Mouse (Mus musculus): Measurements from ENCODE around the gene Gpt2. TPM values are rescaled to one million over a fixed set of nuclear protein-coding genes. Genes with fewer than 3 reads are reported as not detected.

Gene Gpt2
- polyA plus RNA-seq, 1 experiment from 2014 or later: 33.3 TPM

GRCm38 (mm10) chr8:85521332-85521731, 29.0 kb downstream of the Gpt2 start:
- no peak overlapping the region for H3K9ac ChIP-seq (ENCODE audit: low read depth, low read length)
- DNase-seq (ENCODE audit: low spot score) (no peak), ATAC-seq (ENCODE audit: low read depth) (no peak)
- H3K4me1 ChIP-seq (ENCODE audit: control insufficient read depth, insufficient read depth, low read length): no peaks in the 10 kb centered on the region
- no peak overlapping the region for H3K4me3 ChIP-seq (ENCODE audit: low read depth, low read length)
- H3K9me3 ChIP-seq (ENCODE audit: control insufficient read depth, low read length): no peaks in the 10 kb centered on the region
- H3K36me3 ChIP-seq (ENCODE audit: control insufficient read depth, insufficient read depth, low read length): peaks cover 76% of the 10 kb centered on the region
- no peak overlapping the region for H3K27ac ChIP-seq (replicated peaks; ENCODE audit: low read depth, low read length)
- WGBS: 91% methylated on average over 8 of the region's 8 CpGs
- no peak overlapping the region for H3K4me2 ChIP-seq (ENCODE audit: low read depth, low read length)
- H3K27me3 ChIP-seq (replicated peaks; ENCODE audit: control insufficient read depth, insufficient read depth, low read length): no peaks in the 10 kb centered on the region

GRCm38 (mm10) chr8:85524086-85524485, 31.7 kb downstream of the Gpt2 start:
- ATAC-seq (ENCODE audit: low read depth): no peak
- H3K27me3 ChIP-seq (replicated peaks; ENCODE audit: control insufficient read depth, insufficient read depth, low read length): no peaks in the 10 kb centered on the region
- WGBS: 96% methylated on average over 7 of the region's 7 CpGs
- H3K9me3 ChIP-seq (ENCODE audit: control insufficient read depth, low read length): no peaks in the 10 kb centered on the region
- peaks cover 59% of the 10 kb centered on the region for H3K36me3 ChIP-seq (ENCODE audit: control insufficient read depth, insufficient read depth, low read length)
- H3K4me2 ChIP-seq (ENCODE audit: low read depth, low read length): no peak overlapping the region
- no peak overlapping the region for H3K27ac ChIP-seq (replicated peaks; ENCODE audit: low read depth, low read length)
- no peak for DNase-seq (ENCODE audit: low spot score)
- no peak overlapping the region for H3K4me3 ChIP-seq (ENCODE audit: low read depth, low read length)
- no peaks in the 10 kb centered on the region for H3K4me1 ChIP-seq (ENCODE audit: control insufficient read depth, insufficient read depth, low read length)
- no peak overlapping the region for H3K9ac ChIP-seq (ENCODE audit: low read depth, low read length)

- ATAC-seq (ENCODE audit: low read depth) (no peak), DNase-seq (ENCODE audit: low spot score) (peak; percentile 65)
- Histone ChIP-seq H3K9ac (ENCODE audit: low read depth, low read length) (no peak overlapping the region), H3K9me3 (ENCODE audit: control insufficient read depth, low read length) (0 out of 2 replicates have a peak, but pooled peaks cover 5% of the 10 kb centered on the region), H3K4me3 (ENCODE audit: low read depth, low read length) (no peak overlapping the region), H3K27ac (replicated peaks; ENCODE audit: low read depth, low read length) (no peak overlapping the region), H3K27me3 (replicated peaks; ENCODE audit: control insufficient read depth, insufficient read depth, low read length) (no peaks in the 10 kb centered on the region), H3K4me2 (ENCODE audit: low read depth, low read length) (no peak overlapping the region), H3K36me3 (ENCODE audit: control insufficient read depth, insufficient read depth, low read length) (peaks cover 40% of the 10 kb centered on the region), H3K4me1 (ENCODE audit: control insufficient read depth, insufficient read depth, low read length) (no peaks in the 10 kb centered on the region)
- WGBS: 29% methylated on average over 6 of the region's 6 CpGs
Measured at GRCm38 (mm10) chr8:85526105-85526504, 33.7 kb downstream of the Gpt2 start.

GRCm38 (mm10) chr8:85528959-85529358, 36.6 kb downstream of the Gpt2 start:
- Histone ChIP-seq H3K27me3 (replicated peaks; ENCODE audit: control insufficient read depth, insufficient read depth, low read length) (no peaks in the 10 kb centered on the region), H3K4me1 (ENCODE audit: control insufficient read depth, insufficient read depth, low read length) (no peaks in the 10 kb centered on the region), H3K9ac (ENCODE audit: low read depth, low read length) (no peak overlapping the region), H3K4me3 (ENCODE audit: low read depth, low read length) (no peak overlapping the region), H3K9me3 (ENCODE audit: control insufficient read depth, low read length) (0 out of 2 replicates have a peak, but pooled peaks cover 5% of the 10 kb centered on the region), H3K27ac (replicated peaks; ENCODE audit: low read depth, low read length) (no peak overlapping the region), H3K4me2 (ENCODE audit: low read depth, low read length) (no peak overlapping the region), H3K36me3 (ENCODE audit: control insufficient read depth, insufficient read depth, low read length) (peaks cover 20% of the 10 kb centered on the region)
- no peak for ATAC-seq (ENCODE audit: low read depth)
- 72% methylated on average over 3 of the region's 3 CpGs for WGBS
- DNase-seq (ENCODE audit: low spot score): no peak

GRCm38 (mm10) chr8:85530717-85531116, 38.3 kb downstream of the Gpt2 start:
- H3K4me2 ChIP-seq (ENCODE audit: low read depth, low read length): no peak overlapping the region
- H3K27me3 ChIP-seq (replicated peaks; ENCODE audit: control insufficient read depth, insufficient read depth, low read length): no peaks in the 10 kb centered on the region
- H3K4me3 ChIP-seq (ENCODE audit: low read depth, low read length): no peak overlapping the region
- H3K36me3 ChIP-seq (ENCODE audit: control insufficient read depth, insufficient read depth, low read length): peaks cover 23% of the 10 kb centered on the region
- no peak overlapping the region for H3K9ac ChIP-seq (ENCODE audit: low read depth, low read length)
- H3K27ac ChIP-seq (replicated peaks; ENCODE audit: low read depth, low read length): no peak overlapping the region
- H3K9me3 ChIP-seq (ENCODE audit: control insufficient read depth, low read length): 0 out of 2 replicates have a peak, but pooled peaks cover 5% of the 10 kb centered on the region
- no peak for DNase-seq (ENCODE audit: low spot score)
- WGBS: 90% methylated on average over 1 of the region's 1 CpGs
- no peak for ATAC-seq (ENCODE audit: low read depth)
- no peaks in the 10 kb centered on the region for H3K4me1 ChIP-seq (ENCODE audit: control insufficient read depth, insufficient read depth, low read length)

- Histone ChIP-seq H3K36me3 (ENCODE audit: control insufficient read depth, insufficient read depth, low read length) (peaks cover 27% of the 10 kb centered on the region), H3K27me3 (replicated peaks; ENCODE audit: control insufficient read depth, insufficient read depth, low read length) (no peaks in the 10 kb centered on the region), H3K9ac (ENCODE audit: low read depth, low read length) (no peak overlapping the region), H3K4me3 (ENCODE audit: low read depth, low read length) (no peak overlapping the region), H3K4me2 (ENCODE audit: low read depth, low read length) (no peak overlapping the region), H3K4me1 (ENCODE audit: control insufficient read depth, insufficient read depth, low read length) (no peaks in the 10 kb centered on the region), H3K9me3 (ENCODE audit: control insufficient read depth, low read length) (0 out of 2 replicates have a peak, but pooled peaks cover 5% of the 10 kb centered on the region), H3K27ac (replicated peaks; ENCODE audit: low read depth, low read length) (no peak overlapping the region)
- ATAC-seq (ENCODE audit: low read depth) (no peak), DNase-seq (ENCODE audit: low spot score) (no peak)
- WGBS: 88% methylated on average over 3 of the region's 3 CpGs
Measured at GRCm38 (mm10) chr8:85531471-85531870, 39.1 kb downstream of the Gpt2 start.

GRCm38 (mm10) chr8:85532843-85533242, 40.5 kb downstream of the Gpt2 start:
- DNase-seq (ENCODE audit: low spot score): no peak
- H3K4me3 ChIP-seq (ENCODE audit: low read depth, low read length): no peak overlapping the region
- no peaks in the 10 kb centered on the region for H3K27me3 ChIP-seq (replicated peaks; ENCODE audit: control insufficient read depth, insufficient read depth, low read length)
- no peak overlapping the region for H3K27ac ChIP-seq (replicated peaks; ENCODE audit: low read depth, low read length)
- WGBS: 90% methylated on average over 4 of the region's 4 CpGs
- no peak for ATAC-seq (ENCODE audit: low read depth)
- H3K4me2 ChIP-seq (ENCODE audit: low read depth, low read length): no peak overlapping the region
- no peaks in the 10 kb centered on the region for H3K4me1 ChIP-seq (ENCODE audit: control insufficient read depth, insufficient read depth, low read length)
- no peak overlapping the region for H3K9ac ChIP-seq (ENCODE audit: low read depth, low read length)
- H3K36me3 ChIP-seq (ENCODE audit: control insufficient read depth, insufficient read depth, low read length): peaks cover 41% of the 10 kb centered on the region
- H3K9me3 ChIP-seq (ENCODE audit: control insufficient read depth, low read length): 0 out of 2 replicates have a peak, but pooled peaks cover 5% of the 10 kb centered on the region

GRCm38 (mm10) chr8:85533434-85533833, 41.1 kb downstream of the Gpt2 start:
- peaks cover 47% of the 10 kb centered on the region for H3K36me3 ChIP-seq (ENCODE audit: control insufficient read depth, insufficient read depth, low read length)
- no peaks in the 10 kb centered on the region for H3K4me1 ChIP-seq (ENCODE audit: control insufficient read depth, insufficient read depth, low read length)
- H3K9me3 ChIP-seq (ENCODE audit: control insufficient read depth, low read length): 0 out of 2 replicates have a peak, but pooled peaks cover 5% of the 10 kb centered on the region
- no peak overlapping the region for H3K9ac ChIP-seq (ENCODE audit: low read depth, low read length)
- 91% methylated on average over 2 of the region's 2 CpGs for WGBS
- no peak overlapping the region for H3K4me3 ChIP-seq (ENCODE audit: low read depth, low read length)
- ATAC-seq (ENCODE audit: low read depth): no peak
- H3K27ac ChIP-seq (replicated peaks; ENCODE audit: low read depth, low read length): no peak overlapping the region
- no peaks in the 10 kb centered on the region for H3K27me3 ChIP-seq (replicated peaks; ENCODE audit: control insufficient read depth, insufficient read depth, low read length)
- no peak overlapping the region for H3K4me2 ChIP-seq (ENCODE audit: low read depth, low read length)
- no peak for DNase-seq (ENCODE audit: low spot score)

GRCm38 (mm10) chr8:85534163-85534562, 41.8 kb downstream of the Gpt2 start:
- Histone ChIP-seq H3K27me3 (replicated peaks; ENCODE audit: control insufficient read depth, insufficient read depth, low read length) (no peaks in the 10 kb centered on the region), H3K4me1 (ENCODE audit: control insufficient read depth, insufficient read depth, low read length) (no peaks in the 10 kb centered on the region), H3K4me2 (ENCODE audit: low read depth, low read length) (no peak overlapping the region), H3K27ac (replicated peaks; ENCODE audit: low read depth, low read length) (no peak overlapping the region), H3K9ac (ENCODE audit: low read depth, low read length) (no peak overlapping the region), H3K9me3 (ENCODE audit: control insufficient read depth, low read length) (0 out of 2 replicates have a peak, but pooled peaks cover 5% of the 10 kb centered on the region), H3K36me3 (ENCODE audit: control insufficient read depth, insufficient read depth, low read length) (peaks cover 54% of the 10 kb centered on the region), H3K4me3 (ENCODE audit: low read depth, low read length) (no peak overlapping the region)
- ATAC-seq (ENCODE audit: low read depth): no peak; the same call in 1 of the 2 replicates
- WGBS: 92% methylated on average over 1 of the region's 1 CpGs
- DNase-seq (ENCODE audit: low spot score): no peak

Data from embryonic facial prominence, embryonic 14.5 days (tissue).